Mouse (Mus musculus) spleen, postnatal 4 days (tissue): ENCODE data around the gene Hexim2.

Experiments used
- DNase-seq, 2 experiments: peaks; one replicate each; pipeline ENCODE4 v3.0.0; 2022; ENCODE audit warnings: low spot score in 2 of 2

The Hexim2 gene

GRCm38 (mm10) chr11:103173041-103173770 lies 41.0 kb downstream of the Hexim2 start:
- DNase-seq, result peak in 1 of 2 experiments; percentile 12

DNA sequence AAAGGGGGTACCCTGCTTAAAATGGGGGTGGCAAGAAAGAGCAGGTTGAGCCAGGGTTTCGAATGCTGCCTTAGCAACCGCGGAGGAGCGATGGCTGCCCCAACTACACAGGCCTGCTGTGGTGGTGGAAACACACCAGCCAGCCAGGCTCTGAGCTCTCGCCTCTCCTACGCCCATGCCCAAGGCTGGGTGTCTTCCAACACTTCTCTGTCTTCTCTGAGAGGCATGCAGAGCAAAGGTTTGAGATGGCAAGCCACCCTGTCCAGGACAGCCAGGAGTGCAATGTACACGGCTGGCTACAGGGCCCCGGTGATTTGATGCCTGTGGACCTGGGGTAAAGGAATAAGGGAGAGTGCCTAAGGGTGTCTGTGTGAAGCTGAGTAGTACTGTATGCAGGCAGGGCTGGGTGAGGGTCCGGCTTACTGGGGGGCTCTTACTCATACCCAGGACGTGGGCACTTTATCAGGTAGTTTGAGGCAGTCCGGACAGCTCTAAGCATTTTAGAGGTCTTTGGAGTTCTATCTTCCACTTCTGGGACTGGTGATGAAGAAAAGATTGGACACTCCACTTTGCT lies 41.6 kb downstream of the Hexim2 start:
- DNase-seq, result peak in 1 of 2 experiments; percentile 13

GRCm38 (mm10) chr11:103174411-103174832 lies 42.2 kb downstream of the Hexim2 start:
- peak in 1 of 2 experiments; percentile 13 for DNase-seq

DNA sequence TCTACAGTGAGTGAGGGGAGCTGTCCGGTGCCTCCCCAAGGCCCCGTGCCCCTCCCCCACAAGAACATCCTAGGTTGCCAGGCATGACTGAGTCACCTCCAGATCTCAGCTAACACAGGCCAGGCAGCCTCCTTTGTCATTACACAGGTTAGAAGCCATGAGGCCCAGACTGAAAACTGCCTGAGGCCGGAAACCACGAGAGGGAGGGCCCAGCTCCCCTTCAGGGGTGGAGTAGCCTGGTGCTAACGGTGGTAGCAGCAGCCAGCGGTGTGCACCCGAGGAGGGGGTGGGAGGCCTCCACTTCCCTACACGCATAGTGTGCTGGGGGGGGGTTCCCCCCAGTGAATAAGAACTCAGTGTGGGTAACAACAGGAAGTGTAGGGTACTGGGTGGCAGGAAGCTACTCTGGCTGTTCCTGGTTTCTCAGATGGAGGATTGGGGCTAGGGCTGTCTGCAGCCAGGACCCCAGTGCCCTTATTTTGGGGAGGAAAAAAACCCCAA lies 42.7 kb downstream of the Hexim2 start:
- peak; percentile 83 to 87 for DNase-seq

DNA sequence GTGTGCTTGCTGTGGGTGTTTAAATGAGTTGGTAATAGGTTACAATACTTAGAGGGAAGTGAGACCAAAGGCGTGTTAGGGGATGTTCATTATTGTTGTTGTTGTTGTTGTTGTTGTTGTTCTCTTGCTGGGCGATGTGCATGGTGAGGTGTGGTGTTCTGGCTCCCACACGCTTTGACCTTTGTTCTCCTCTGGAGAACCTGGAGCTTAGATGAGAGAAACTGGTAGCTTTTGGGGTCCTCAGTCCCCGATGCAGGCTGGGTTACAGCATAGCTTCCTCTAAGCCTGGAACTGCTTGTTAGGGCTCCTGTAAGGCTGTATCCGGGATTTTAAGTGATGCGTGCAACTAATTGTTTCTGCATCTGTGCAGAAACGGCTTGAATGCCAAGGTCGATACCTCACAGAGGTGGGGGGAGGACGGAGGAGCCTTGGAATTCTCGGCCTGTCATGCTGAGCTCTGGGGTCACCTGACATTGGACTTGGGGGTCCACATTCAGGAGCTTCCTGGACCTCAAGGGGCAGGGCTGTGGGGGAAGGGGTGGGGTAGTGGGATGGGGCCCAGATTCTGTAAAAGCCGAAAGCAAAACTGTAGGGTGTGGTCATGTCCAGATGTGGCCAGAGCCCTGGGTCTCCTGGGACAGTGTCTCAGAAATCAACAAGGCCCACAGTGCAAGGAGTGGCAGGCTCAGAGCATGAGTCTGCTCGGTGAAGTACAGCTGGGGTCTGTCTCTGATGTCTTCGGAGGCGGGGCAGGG lies 43.6 kb downstream of the Hexim2 start:
- DNase-seq, result peak; percentile 19 to 65

DNA sequence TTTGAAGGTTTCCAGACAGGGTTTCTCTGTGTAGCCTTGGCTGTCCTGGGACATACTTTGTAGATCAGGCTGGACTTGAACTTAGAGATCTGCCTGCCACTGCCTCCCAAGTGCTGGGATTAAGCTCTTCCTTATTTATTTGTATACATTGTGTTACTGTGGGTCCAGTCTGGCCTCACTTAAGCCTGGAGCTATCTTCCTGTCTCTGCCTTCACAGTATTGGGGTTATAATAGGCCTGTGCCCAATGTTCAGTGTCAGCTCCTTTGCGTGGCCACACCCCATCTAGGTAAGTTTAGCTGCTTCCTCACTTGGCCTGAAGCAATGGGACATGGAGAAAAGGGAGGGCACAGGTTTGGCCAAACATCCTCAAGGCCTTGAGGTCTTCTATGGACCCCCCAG lies 44.3 kb downstream of the Hexim2 start:
- DNase-seq, result no peak

DNA sequence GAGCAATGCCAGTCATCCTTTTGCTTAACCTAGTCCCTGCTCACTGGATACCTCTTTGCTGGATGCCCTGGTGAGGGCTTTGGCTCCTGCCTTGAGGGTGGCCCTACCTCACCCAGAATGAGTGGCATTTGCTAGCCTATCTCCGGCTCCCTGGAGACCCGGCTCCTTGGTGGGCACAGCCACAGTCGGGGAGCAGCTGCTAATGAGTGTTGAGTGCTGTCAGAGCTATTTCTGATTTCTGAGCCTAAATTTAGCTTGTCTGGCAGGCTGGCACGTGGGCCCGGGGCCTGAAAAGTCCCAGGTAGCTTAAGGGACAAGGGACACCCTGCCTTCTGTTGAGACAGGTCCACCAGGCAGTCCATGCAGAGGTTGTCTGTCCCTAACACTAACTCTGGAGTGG lies 45.0 kb downstream of the Hexim2 start:
- DNase-seq, result peak in 1 of 2 experiments; percentile 13

- DNase-seq, result peak; percentile 56 to 75
Measured at GRCm38 (mm10) chr11:103177815-103178485, 45.7 kb downstream of the Hexim2 start.

DNA sequence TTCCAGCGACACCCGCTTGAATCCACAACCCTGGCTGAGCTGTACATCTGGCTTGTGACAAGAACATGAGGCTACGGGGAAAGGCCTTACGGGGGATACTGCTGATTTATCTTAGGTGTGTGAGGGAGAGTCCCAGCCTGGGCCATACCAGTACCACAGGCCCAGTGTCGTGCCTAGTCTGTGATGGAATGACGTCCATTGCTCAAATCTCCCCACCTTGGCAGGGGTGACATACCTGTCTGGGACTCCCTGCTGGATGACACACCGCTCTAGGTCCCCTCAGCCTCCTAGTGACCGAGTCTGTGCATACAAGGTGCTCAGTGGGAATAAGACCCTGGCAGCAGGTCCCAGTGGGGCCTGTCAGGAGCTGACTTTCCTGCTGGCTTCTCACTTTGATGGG lies 46.5 kb downstream of the Hexim2 start:
- DNase-seq, result peak in 1 of 2 experiments; percentile 11

GRCm38 (mm10) chr11:103180426-103180825 lies 48.2 kb downstream of the Hexim2 start:
- DNase-seq, result no peak

GRCm38 (mm10) chr11:103181349-103181748 lies 49.1 kb downstream of the Hexim2 start:
- DNase-seq, result no peak

DNA sequence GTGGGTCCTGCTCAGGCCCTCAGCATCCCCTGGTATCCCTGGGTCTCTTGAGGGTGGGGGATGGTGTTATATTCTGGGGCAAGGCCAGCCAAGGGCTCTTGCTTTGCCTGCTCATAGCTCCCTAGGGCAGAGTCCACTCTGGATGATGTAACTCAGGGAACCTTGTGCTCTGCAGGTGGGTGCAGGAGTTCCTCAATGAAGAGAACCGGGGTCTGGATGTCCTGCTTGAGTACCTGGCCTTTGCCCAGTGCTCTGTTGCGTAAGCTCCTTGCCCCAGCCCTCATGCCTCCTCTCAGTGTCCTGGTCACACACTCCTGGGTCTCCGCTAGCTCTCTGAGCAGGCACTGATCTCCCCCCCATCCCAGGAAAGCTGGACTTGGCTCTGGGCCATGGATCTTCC lies 49.7 kb downstream of the Hexim2 start:
- peak in 1 of 2 experiments; percentile 12 for DNase-seq

GRCm38 (mm10) chr11:103184891-103185290 lies 52.7 kb downstream of the Hexim2 start:
- no peak for DNase-seq
